8 mouse cellular contexts compared by ENCODE assay signal in the genomic region with DNA sequence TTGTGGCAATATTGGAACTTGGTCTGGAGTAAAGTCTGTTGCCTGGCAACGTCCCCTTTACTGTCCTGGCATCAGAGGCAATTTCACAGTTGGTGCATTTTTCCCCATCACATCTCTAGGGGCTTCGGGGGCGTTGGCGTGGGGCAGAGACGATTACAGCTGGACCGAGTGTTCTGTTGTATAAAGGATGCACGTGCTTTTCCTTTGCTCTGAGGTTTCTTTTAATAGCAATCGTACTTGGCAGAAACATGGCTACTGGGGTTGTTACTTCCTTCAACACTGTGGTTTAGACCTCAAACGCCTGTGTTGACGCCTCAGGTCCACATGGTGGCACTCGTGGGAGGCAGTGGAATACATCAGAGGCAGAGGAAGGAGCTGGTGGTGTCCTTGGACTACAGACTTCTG. TPM values are rescaled to one million over a fixed set of nuclear protein-coding genes. Genes with fewer than 3 reads are reported as not detected.
DNase-seq lines count a peak whose midpoint lies in the region; ATAC-seq and TF ChIP-seq lines count a peak whose summit lies in the region.

No protein-coding gene starts in this region.

- no peaks in the 10 kb centered on the region for H3K4me1 ChIP-seq in cortical plate, adult 2 months (ENCODE audit: control insufficient read depth, insufficient read depth, low read length)
- H3K4me1 ChIP-seq in limb, embryonic 11.5 days (ENCODE audit: control insufficient read depth, insufficient read depth, low read length): no peaks in the 10 kb centered on the region
- no peaks in the 10 kb centered on the region for H3K4me1 ChIP-seq in midbrain, embryonic 14.5 days (ENCODE audit: control insufficient read depth, insufficient read depth, low read length)

- TF ChIP-seq POLR2A in cortical plate, adult 2 months (IDR thresholded peaks at IDR 0.05; ENCODE audit: extremely low read depth, insufficient read depth, low read length): no peak

- intact Hi-C loops in gastrocnemius, adult 2 months (cut with DNase I): no loop called here
- intact Hi-C loops in gastrocnemius, postnatal 36 days (cut with DNase I): no loop called here

- no peak overlapping the region for H3K4me2 ChIP-seq in limb, embryonic 11.5 days (ENCODE audit: low read depth, severe bottlenecking)
- H3K4me2 ChIP-seq in midbrain, embryonic 14.5 days (ENCODE audit: low read length): peak overlapping the region; percentile 28; the same call in 1 of the 2 replicates

- ATAC-seq in limb, embryonic 11.5 days (ENCODE audit: insufficient number of reproducible peaks, low FRiP score, low TSS enrichment, low read depth): 0 out of 2 replicates have a peak, but pooled peaks have one; percentile 62
- ATAC-seq in midbrain, embryonic 14.5 days (ENCODE audit: low FRiP score, low TSS enrichment): peak; percentile 68

- H3K36me3 ChIP-seq in limb, embryonic 11.5 days (ENCODE audit: control insufficient read depth, insufficient read depth, low read length): no peaks in the 10 kb centered on the region
- no peaks in the 10 kb centered on the region for H3K36me3 ChIP-seq in midbrain, embryonic 14.5 days (ENCODE audit: control insufficient read depth, insufficient read depth, low read length)

- 40% methylated on average over 11 of the region's 11 CpGs for WGBS in limb, embryonic 11.5 days
- 25% methylated on average over 11 of the region's 11 CpGs for WGBS in midbrain, embryonic 14.5 days

- H3K4me3 ChIP-seq in gastrocnemius, adult 2 months: no peak overlapping the region
- no peak overlapping the region for H3K4me3 ChIP-seq in cortical plate, adult 2 months (ENCODE audit: insufficient read depth, low read length)
- H3K4me3 ChIP-seq in limb, embryonic 11.5 days (ENCODE audit: low read depth, low read length): no peak overlapping the region
- no peak overlapping the region for H3K4me3 ChIP-seq in midbrain, embryonic 14.5 days (replicated peaks; ENCODE audit: low read depth, low read length)

- DNase-seq in gastrocnemius, adult 2 months: peak; percentile 26
- DNase-seq in gastrocnemius, postnatal 36 days: no peak
- DNase-seq in heart, adult 9 months (ENCODE audit: low spot score in 2 of 2): peak; percentile 51 to 65
- peak; percentile 57 for DNase-seq in kidney, adult 9 months
- peak; percentile 54 for DNase-seq in limb, embryonic 11.5 days (ENCODE audit: low spot score)
- peak; percentile 75 for DNase-seq in midbrain, embryonic 14.5 days
- DNase-seq in spleen, adult 18-20 months: peak; percentile 57 to 66

- peak; percentile 40 for TF ChIP-seq CTCF in gastrocnemius, adult 2 months (IDR thresholded peaks at IDR 0.05)
- TF ChIP-seq CTCF in cortical plate, adult 2 months (IDR thresholded peaks at IDR 0.05; ENCODE audit: extremely low read depth, insufficient read depth, low read length): peak; percentile 71

- H3K9me3 ChIP-seq in limb, embryonic 11.5 days (ENCODE audit: control insufficient read depth, low read length): no peaks in the 10 kb centered on the region
- H3K9me3 ChIP-seq in midbrain, embryonic 14.5 days (ENCODE audit: control insufficient read depth, low read length): no peaks in the 10 kb centered on the region

- no peaks in the 10 kb centered on the region for H3K27me3 ChIP-seq in limb, embryonic 11.5 days (ENCODE audit: control insufficient read depth, insufficient read depth, low read length)
- no peaks in the 10 kb centered on the region for H3K27me3 ChIP-seq in midbrain, embryonic 14.5 days (ENCODE audit: control insufficient read depth, insufficient read depth, low read length)

- H3K27ac ChIP-seq in gastrocnemius, adult 2 months: no peak overlapping the region
- no peak overlapping the region for H3K27ac ChIP-seq in cortical plate, adult 2 months (ENCODE audit: insufficient read depth, low read length)
- H3K27ac ChIP-seq in limb, embryonic 11.5 days (replicated peaks; ENCODE audit: low read depth, low read length): no peak overlapping the region
- H3K27ac ChIP-seq in midbrain, embryonic 14.5 days (replicated peaks; ENCODE audit: low read depth, low read length): no peak overlapping the region

- H3K9ac ChIP-seq in limb, embryonic 11.5 days (ENCODE audit: low read length): no peak overlapping the region
- H3K9ac ChIP-seq in midbrain, embryonic 14.5 days (replicated peaks; ENCODE audit: low read length): no peak overlapping the region

RNA-seq across cellular contexts. Expression of a gene that starts 2.1 kb away (rescaled TPM):
- total RNA-seq in gastrocnemius, adult 2 months (2021): not detected
- not detected for total RNA-seq in gastrocnemius, postnatal 36 days (2021)
- not detected in 2 replicates for polyA plus RNA-seq in cortical plate, adult 2 months (2012; rRNA removed)
- polyA plus RNA-seq in limb, embryonic 11.5 days (2014; fragmentation: Nextera tagmentation; extraction: Ambion mirVana): not detected in 2 replicates
- not detected in 2 replicates for polyA plus RNA-seq in midbrain, embryonic 14.5 days (2014; fragmentation: Nextera tagmentation; extraction: Ambion mirVana)

RNA-seq across cellular contexts. Expression of a gene that starts 8.8 kb away (rescaled TPM):
- total RNA-seq in gastrocnemius, adult 2 months (2021): under 1 TPM in 1 of 2 experiments, not detected in 1; 0.14 TPM
- total RNA-seq in gastrocnemius, postnatal 36 days (2021): under 1 TPM; 0.20 to 0.22 TPM
- polyA plus RNA-seq in cortical plate, adult 2 months (2012; rRNA removed): 0.23 and 0.63 TPM in 2 replicates
- polyA plus RNA-seq in limb, embryonic 11.5 days (2014; fragmentation: Nextera tagmentation; extraction: Ambion mirVana): 0.14 and 0.29 TPM in 2 replicates
- 0.08 and 0.33 TPM in 2 replicates for polyA plus RNA-seq in midbrain, embryonic 14.5 days (2014; fragmentation: Nextera tagmentation; extraction: Ambion mirVana)

RNA-seq across cellular contexts. Expression of a gene that starts 52.0 kb away (rescaled TPM):
- total RNA-seq in gastrocnemius, adult 2 months (2021): not detected
- not detected for total RNA-seq in gastrocnemius, postnatal 36 days (2021)
- 0.06 and 0.19 TPM in 2 replicates for polyA plus RNA-seq in cortical plate, adult 2 months (2012; rRNA removed)
- not detected in 2 replicates for polyA plus RNA-seq in limb, embryonic 11.5 days (2014; fragmentation: Nextera tagmentation; extraction: Ambion mirVana)
- 0.16 and 0.32 TPM in 2 replicates for polyA plus RNA-seq in midbrain, embryonic 14.5 days (2014; fragmentation: Nextera tagmentation; extraction: Ambion mirVana)

RNA-seq across cellular contexts. Expression of a gene that starts 58.4 kb away (rescaled TPM):
- not detected for total RNA-seq in gastrocnemius, adult 2 months (2021)
- under 1 TPM in 1 of 2 experiments, not detected in 1; 0.31 TPM for total RNA-seq in gastrocnemius, postnatal 36 days (2021)
- polyA plus RNA-seq in cortical plate, adult 2 months (2012; rRNA removed): not detected in 2 replicates
- 0.11 and 0.28 TPM in 2 replicates for polyA plus RNA-seq in limb, embryonic 11.5 days (2014; fragmentation: Nextera tagmentation; extraction: Ambion mirVana)
- polyA plus RNA-seq in midbrain, embryonic 14.5 days (2014; fragmentation: Nextera tagmentation; extraction: Ambion mirVana): 0.21 TPM in 1 of 2 replicates, not detected in the other

Comparison
In these comparisons a context has a peak if more than half of its experiments do, and no peak if none do; other contexts are left out.
1. DNase-seq: peak in gastrocnemius, adult 2 months (single experiment), heart, adult 9 months (2 of 2), kidney, adult 9 months (single experiment), limb, embryonic 11.5 days (single experiment), midbrain, embryonic 14.5 days (single experiment) and spleen, adult 18-20 months (2 of 2); none in gastrocnemius, postnatal 36 days (0 of 2).